Mouse (Mus musculus): ENCODE results near the gene Tnip1.

DNA sequence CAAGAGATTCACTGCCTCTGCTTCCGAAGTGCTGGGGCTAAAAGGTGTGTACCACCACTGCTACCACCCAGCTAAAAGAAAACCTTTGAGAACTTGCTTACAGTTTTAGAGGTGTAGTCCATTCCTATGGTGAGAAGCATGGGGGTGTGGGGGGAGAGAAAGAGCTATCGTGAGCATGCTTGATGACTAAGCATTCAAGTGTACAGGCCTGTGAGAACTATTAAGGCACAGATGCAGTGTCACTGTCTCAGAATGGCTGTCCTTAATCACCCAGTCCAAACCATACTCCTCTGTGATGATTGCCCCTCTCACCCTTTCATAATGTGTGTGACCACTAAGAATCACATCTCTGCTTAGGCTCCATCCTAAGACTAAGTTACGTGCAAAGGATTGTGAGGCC lies 93.4 kb downstream of the Tnip1 start:
- no peak for TF ChIP-seq GATA1 (IDR thresholded peaks at IDR 0.05; ENCODE audit: borderline replicate concordance, low read length)
- TF ChIP-seq FLI1 (IDR thresholded peaks at IDR 0.05; ENCODE audit: low read length) = no peak

All from megakaryocyte, embryonic 14.5 days (primary cell).